Mouse (Mus musculus): ENCODE measurements around the gene Rasa3. TPM values are rescaled to one million over a fixed set of nuclear protein-coding genes. Genes with fewer than 3 reads are reported as not detected.
A peak's percentile ranks its signal among the peaks of the same experiment; 100 is the strongest.

Gene Rasa3
- total and polyA plus RNA-seq, 2 experiments from 2014 or later: 13.2 to 29.9 TPM

DNA sequence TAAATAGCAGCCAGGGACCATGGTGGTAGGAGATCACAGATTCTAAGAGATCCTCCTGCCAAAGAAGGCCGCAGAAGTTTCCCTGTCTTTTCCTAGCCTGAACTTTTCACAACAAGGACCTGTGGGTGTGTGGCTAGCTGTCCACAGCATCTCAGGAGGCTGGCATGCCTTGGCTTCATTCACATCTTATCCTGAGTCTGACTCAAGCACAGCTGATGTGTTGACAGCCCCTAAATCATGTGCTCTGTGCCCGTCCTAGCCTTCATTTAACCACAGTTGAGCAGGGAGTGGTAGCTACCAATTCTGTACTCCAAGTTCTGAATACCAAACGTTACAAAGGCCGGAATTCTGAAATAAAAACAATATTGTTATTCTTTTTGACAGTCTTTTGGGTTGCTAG, 26.9 kb upstream of the Rasa3 start:
- no peaks in the 10 kb centered on the region for H3K36me3 ChIP-seq (replicated peaks; ENCODE audit: control insufficient read depth, insufficient read depth, low read length)

DNA sequence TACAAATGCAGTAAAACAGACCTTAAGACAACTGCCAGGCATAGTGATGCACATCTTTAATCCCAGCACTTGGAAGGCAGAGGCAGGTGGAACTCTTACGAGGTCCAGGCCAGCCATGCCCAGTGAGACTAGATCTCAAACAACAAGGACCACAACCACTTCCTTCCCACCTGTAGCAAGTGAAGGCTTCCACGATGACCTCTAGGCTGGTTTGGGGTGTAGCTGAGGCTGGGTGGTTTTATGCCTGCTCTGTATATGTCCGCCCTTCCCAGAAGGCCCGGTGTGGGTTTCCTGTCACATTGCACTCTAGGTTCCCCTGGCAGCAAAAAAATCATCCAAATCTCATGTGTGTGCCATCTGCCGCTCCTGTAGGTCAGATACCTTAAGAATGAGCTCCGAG, 26.4 kb upstream of the Rasa3 start:
- 86% methylated on average over 6 of the region's 6 CpGs for WGBS
- Histone ChIP-seq H3K36me3 (replicated peaks; ENCODE audit: control insufficient read depth, insufficient read depth, low read length) (no peaks in the 10 kb centered on the region), H3K27me3 (ENCODE audit: control insufficient read depth, insufficient read depth, low read length) (no peaks in the 10 kb centered on the region), H3K9ac (replicated peaks; ENCODE audit: low read depth, low read length) (no peak overlapping the region), H3K9me3 (replicated peaks; ENCODE audit: control insufficient read depth, low read length) (no peaks in the 10 kb centered on the region), H3K4me1 (ENCODE audit: control insufficient read depth, insufficient read depth) (peaks cover 22% of the 10 kb centered on the region; the same call in 1 of the 2 replicates), H3K4me2 (ENCODE audit: low read depth, low read length) (no peak overlapping the region), H3K27ac (ENCODE audit: low read depth) (no peak overlapping the region), H3K4me3 (ENCODE audit: low read depth, low read length) (no peak overlapping the region)
- ATAC-seq (ENCODE audit: insufficient read depth, low read depth): no peak
- TF ChIP-seq CTCF (IDR thresholded peaks at IDR 0.05; ENCODE audit: low read depth) (no peak), EP300 (IDR thresholded peaks at IDR 0.05; ENCODE audit: low read depth) (no peak)
- no peak for DNase-seq (ENCODE audit: low spot score)

More for the DNA sequence above, 26.9 kb upstream of the Rasa3 start:
- TF ChIP-seq CTCF (IDR thresholded peaks at IDR 0.05; ENCODE audit: low read depth) (no peak), EP300 (IDR thresholded peaks at IDR 0.05; ENCODE audit: low read depth) (no peak)
- no peaks in the 10 kb centered on the region for H3K9me3 ChIP-seq (replicated peaks; ENCODE audit: control insufficient read depth, low read length)
- no peaks in the 10 kb centered on the region for H3K27me3 ChIP-seq (ENCODE audit: control insufficient read depth, insufficient read depth, low read length)
- no peak overlapping the region for H3K4me3 ChIP-seq (ENCODE audit: low read depth, low read length)
- ATAC-seq (ENCODE audit: insufficient read depth, low read depth): no peak
- 47% methylated on average over 4 of the region's 4 CpGs for WGBS
- no peak overlapping the region for H3K4me2 ChIP-seq (ENCODE audit: low read depth, low read length)
- peak; percentile 52 for DNase-seq (ENCODE audit: low spot score)
- H3K27ac ChIP-seq (ENCODE audit: low read depth): no peak overlapping the region
- peaks cover 22% of the 10 kb centered on the region; the same call in 1 of the 2 replicates for H3K4me1 ChIP-seq (ENCODE audit: control insufficient read depth, insufficient read depth)
- H3K9ac ChIP-seq (replicated peaks; ENCODE audit: low read depth, low read length): no peak overlapping the region

DNA sequence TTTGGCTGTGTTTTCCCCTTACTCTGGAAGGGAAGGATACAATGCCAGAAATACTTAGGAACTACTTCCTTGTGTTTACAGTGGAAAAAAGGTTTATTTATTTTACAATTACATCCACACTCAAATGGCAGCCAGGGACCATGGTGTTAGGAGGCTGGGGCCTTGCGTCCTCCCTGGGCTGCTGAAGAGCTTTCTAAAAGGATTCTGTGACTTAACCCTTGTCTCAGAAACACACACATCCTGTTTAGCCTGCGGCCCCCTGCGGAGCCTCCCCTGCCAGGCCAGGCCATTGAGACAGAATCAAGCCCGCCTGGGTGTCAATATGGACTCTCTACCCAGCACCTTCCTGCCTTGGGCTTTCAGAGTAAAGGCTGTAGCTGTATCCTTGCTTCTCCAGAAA, 25.4 kb upstream of the Rasa3 start:
- no peak for ATAC-seq (ENCODE audit: insufficient read depth, low read depth)
- Histone ChIP-seq H3K27me3 (ENCODE audit: control insufficient read depth, insufficient read depth, low read length) (no peaks in the 10 kb centered on the region), H3K9ac (replicated peaks; ENCODE audit: low read depth, low read length) (no peak overlapping the region), H3K36me3 (replicated peaks; ENCODE audit: control insufficient read depth, insufficient read depth, low read length) (no peaks in the 10 kb centered on the region), H3K4me3 (ENCODE audit: low read depth, low read length) (no peak overlapping the region), H3K4me1 (ENCODE audit: control insufficient read depth, insufficient read depth) (peaks cover 27% of the 10 kb centered on the region), H3K4me2 (ENCODE audit: low read depth, low read length) (no peak overlapping the region), H3K27ac (ENCODE audit: low read depth) (no peak overlapping the region), H3K9me3 (replicated peaks; ENCODE audit: control insufficient read depth, low read length) (no peaks in the 10 kb centered on the region)
- DNase-seq (ENCODE audit: low spot score): no peak
- TF ChIP-seq CTCF (IDR thresholded peaks at IDR 0.05; ENCODE audit: low read depth) (no peak), EP300 (IDR thresholded peaks at IDR 0.05; ENCODE audit: low read depth) (no peak)
- 76% methylated on average over 4 of the region's 4 CpGs for WGBS

DNA sequence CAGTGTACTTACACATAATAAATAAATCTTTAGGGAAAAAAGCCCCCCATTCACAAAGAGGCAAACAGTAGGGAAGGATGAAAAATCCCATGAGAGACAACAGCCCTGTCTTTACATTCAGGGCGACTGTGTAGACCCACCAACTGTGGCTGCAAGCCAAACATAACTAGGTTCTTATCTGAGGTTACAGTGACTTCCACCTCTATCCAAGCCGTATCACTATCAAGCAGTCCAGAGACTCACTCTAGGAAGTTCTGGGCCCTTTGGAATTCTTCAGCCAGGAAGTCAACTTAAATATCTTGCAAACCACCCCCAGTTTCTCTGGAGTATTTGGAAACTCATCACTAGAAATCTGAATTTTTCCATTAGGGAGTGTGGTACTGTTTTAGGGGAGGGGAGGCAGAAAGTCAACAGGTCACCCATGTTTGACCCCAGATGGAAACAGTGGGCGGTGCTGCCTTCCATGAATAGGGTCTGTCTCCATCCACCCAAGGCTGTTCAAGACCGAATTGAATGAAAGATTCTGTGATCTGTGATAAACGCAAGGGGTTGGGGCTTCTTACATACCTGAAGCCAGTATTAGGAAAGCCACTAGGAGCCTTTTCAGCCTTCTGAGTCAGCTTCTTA, 22.0 kb upstream of the Rasa3 start:
- Histone ChIP-seq H3K27ac (ENCODE audit: low read depth) (peak overlapping the region; percentile 51; the same call in 1 of the 2 replicates), H3K4me2 (ENCODE audit: low read depth, low read length) (no peak overlapping the region), H3K4me3 (ENCODE audit: low read depth, low read length) (no peak overlapping the region), H3K4me1 (ENCODE audit: control insufficient read depth, insufficient read depth) (peaks cover 29% of the 10 kb centered on the region), H3K9ac (replicated peaks; ENCODE audit: low read depth, low read length) (no peak overlapping the region), H3K36me3 (replicated peaks; ENCODE audit: control insufficient read depth, insufficient read depth, low read length) (no peaks in the 10 kb centered on the region), H3K27me3 (ENCODE audit: control insufficient read depth, insufficient read depth, low read length) (no peaks in the 10 kb centered on the region), H3K9me3 (replicated peaks; ENCODE audit: control insufficient read depth, low read length) (no peaks in the 10 kb centered on the region)
- no peak for TF ChIP-seq CTCF (IDR thresholded peaks at IDR 0.05; ENCODE audit: low read depth)
- TF ChIP-seq EP300 (IDR thresholded peaks at IDR 0.05; ENCODE audit: low read depth): no peak
- peak; percentile 62 for DNase-seq (ENCODE audit: low spot score)
- WGBS: 52% methylated on average over 5 of the region's 5 CpGs
- ATAC-seq (ENCODE audit: insufficient read depth, low read depth): peak; percentile 67

- Histone ChIP-seq H3K27me3 (ENCODE audit: control insufficient read depth, insufficient read depth, low read length) (no peaks in the 10 kb centered on the region; the same call in 1 of the 2 replicates), H3K4me2 (ENCODE audit: low read depth, low read length) (no peak overlapping the region), H3K27ac (ENCODE audit: low read depth) (no peak overlapping the region), H3K9me3 (replicated peaks; ENCODE audit: control insufficient read depth, low read length) (no peaks in the 10 kb centered on the region), H3K4me3 (ENCODE audit: low read depth, low read length) (no peak overlapping the region), H3K4me1 (ENCODE audit: control insufficient read depth, insufficient read depth) (peaks cover 29% of the 10 kb centered on the region), H3K36me3 (replicated peaks; ENCODE audit: control insufficient read depth, insufficient read depth, low read length) (no peaks in the 10 kb centered on the region), H3K9ac (replicated peaks; ENCODE audit: low read depth, low read length) (no peak overlapping the region)
- TF ChIP-seq EP300 (IDR thresholded peaks at IDR 0.05; ENCODE audit: low read depth) (no peak), CTCF (IDR thresholded peaks at IDR 0.05; ENCODE audit: low read depth) (no peak)
- WGBS: 80% methylated on average over 3 of the region's 3 CpGs
- ATAC-seq (ENCODE audit: insufficient read depth, low read depth): no peak
- no peak for DNase-seq (ENCODE audit: low spot score)
These were observed 20.9 kb upstream of the Rasa3 start for GRCm38 (mm10) chr8:13698281-13698680.

GRCm38 (mm10) chr8:13697681-13698080, 20.3 kb upstream of the Rasa3 start:
- H3K9ac ChIP-seq (replicated peaks; ENCODE audit: low read depth, low read length): no peak overlapping the region
- peaks cover 25% of the 10 kb centered on the region for H3K4me1 ChIP-seq (ENCODE audit: control insufficient read depth, insufficient read depth)
- DNase-seq (ENCODE audit: low spot score): no peak
- H3K4me3 ChIP-seq (ENCODE audit: low read depth, low read length): no peak overlapping the region
- no peaks in the 10 kb centered on the region; the same call in 1 of the 2 replicates for H3K27me3 ChIP-seq (ENCODE audit: control insufficient read depth, insufficient read depth, low read length)
- WGBS: 42% methylated on average over 8 of the region's 8 CpGs
- 0 out of 2 replicates have a peak overlapping the region, but pooled peaks have one; percentile 26 for H3K27ac ChIP-seq (ENCODE audit: low read depth)
- no peaks in the 10 kb centered on the region for H3K36me3 ChIP-seq (replicated peaks; ENCODE audit: control insufficient read depth, insufficient read depth, low read length)
- TF ChIP-seq CTCF (IDR thresholded peaks at IDR 0.05; ENCODE audit: low read depth): no peak
- no peak for TF ChIP-seq EP300 (IDR thresholded peaks at IDR 0.05; ENCODE audit: low read depth)
- no peaks in the 10 kb centered on the region for H3K9me3 ChIP-seq (replicated peaks; ENCODE audit: control insufficient read depth, low read length)
- no peak for ATAC-seq (ENCODE audit: insufficient read depth, low read depth)
- H3K4me2 ChIP-seq (ENCODE audit: low read depth, low read length): no peak overlapping the region

Data from heart, postnatal 0 days (tissue).